Mouse (Mus musculus): ENCODE measurements at regions not wholly inside any gene's neighbourhood (a gene's known extent, or its start where the extent isn't known, plus 50 kb on each side); places are given as distances from the start of the nearest gene placed in this dataset.

- TF ChIP-seq CTCF (IDR thresholded peaks at IDR 0.05; ENCODE audit: borderline replicate concordance, insufficient read depth, low read length) (no peak), POLR2A (IDR thresholded peaks at IDR 0.05; ENCODE audit: low read depth, low read length) (no peak)
Measured at GRCm38 (mm10) chr14:106373451-106373850, 267.5 kb downstream of the Trim52 start.
